Mouse (Mus musculus) hindbrain, embryonic 16.5 days (tissue): ENCODE measurements at regions not wholly inside any gene's neighbourhood (a gene's known extent, or its start where the extent isn't known, plus 50 kb on each side); places are given as distances from the start of the nearest gene placed in this dataset.

Experiments
- ATAC-seq: fragments of 200-750 bp; cut with Nextera tagmentation; 2 replicates; pipeline ENCODE4 v1.8.0; 2017; ENCODE audit warnings: moderate TSS enrichment, moderate library complexity
- H3K27ac ChIP-seq: fragments of 300-500 bp; sonication (generic); 2 replicates; pipeline ENCODE4 v1.5.1; 2014; ENCODE audit warnings: low read depth, mild to moderate bottlenecking, control low read depth, low read length, moderate library complexity
- H3K27me3 ChIP-seq: fragments of 300-500 bp; sonication (generic); replicated peaks from 2 replicates; pipeline ENCODE4 v1.6.1; 2014; ENCODE audit warnings: low read length; ENCODE audit not compliant: control insufficient read depth, insufficient read depth
- H3K36me3 ChIP-seq: fragments of 300-500 bp; sonication (generic); 2 replicates; pipeline ENCODE4 v1.6.1; 2014; ENCODE audit warnings: mild to moderate bottlenecking, low read length, moderate library complexity, mixed read lengths; ENCODE audit not compliant: control insufficient read depth, insufficient read depth
- H3K4me1 ChIP-seq: fragments of 300-500 bp; sonication (generic); 2 replicates; pipeline ENCODE4 v1.6.1; 2014; ENCODE audit warnings: low read depth, low read length; ENCODE audit not compliant: control insufficient read depth, insufficient read depth
- H3K4me2 ChIP-seq: fragments of 300-500 bp; sonication (generic); 2 replicates; pipeline ENCODE4 v1.6.1; 2014; ENCODE audit warnings: mild to moderate bottlenecking, low read length, control low read depth, moderate library complexity
- H3K4me3 ChIP-seq: fragments of 300-500 bp; sonication (generic); 2 replicates; pipeline ENCODE4 v1.5.1; 2014; ENCODE audit warnings: mild to moderate bottlenecking, low read length, control low read depth, moderate library complexity
- H3K9ac ChIP-seq: fragments of 300-500 bp; sonication (generic); 2 replicates; pipeline ENCODE4 v1.6.1; 2014; ENCODE audit warnings: low read depth, mild to moderate bottlenecking, control low read depth, low read length, moderate library complexity
- H3K9me3 ChIP-seq: fragments of 300-500 bp; sonication (generic); 2 replicates; pipeline ENCODE4 v1.6.1; 2014; ENCODE audit warnings: mild to moderate bottlenecking, low read length, moderate library complexity; ENCODE audit not compliant: control insufficient read depth
- WGBS: fragments of 180-500 bp; shearing (Covaris S2); extraction: QIAGEN DNeasy Blood & Tissue Kit; methylation state at CpG from one replicate; pipeline ENCODE4 v1.1.7; 2014; 5-methylcytosine and 5-hydroxymethylcytosine counted together

DNA sequence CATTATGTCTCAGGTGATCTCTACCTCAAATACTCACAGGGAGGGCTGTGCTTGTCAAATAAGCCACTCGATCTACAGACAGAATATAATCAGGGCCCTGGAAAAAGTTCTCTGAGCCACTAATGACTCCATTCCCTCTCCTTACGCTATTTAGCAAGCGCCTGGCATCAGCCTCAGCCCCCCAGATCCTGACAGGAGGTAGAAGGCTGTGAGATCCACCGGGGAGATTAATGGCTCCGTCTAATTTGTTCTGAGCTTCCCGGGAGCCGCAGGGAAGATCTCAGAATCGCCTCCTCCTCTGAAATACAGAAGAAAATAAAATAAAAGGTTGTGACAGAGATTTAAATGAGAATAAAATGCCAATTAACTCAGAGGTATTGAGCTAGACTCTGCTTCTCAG, 189.4 kb downstream of the Tle3 start:
- H3K36me3 ChIP-seq: no peaks in the 10 kb centered on the region
- H3K4me3 ChIP-seq: no peak overlapping the region
- H3K9ac ChIP-seq: no peak overlapping the region
- no peak overlapping the region for H3K27ac ChIP-seq
- no peak for ATAC-seq
- no peaks in the 10 kb centered on the region for H3K9me3 ChIP-seq
- no peaks in the 10 kb centered on the region for H3K27me3 ChIP-seq
- 19% methylated on average over 8 of the region's 8 CpGs for WGBS
- H3K4me2 ChIP-seq: peak overlapping the region; percentile 3; the same call in 1 of the 2 replicates
- peaks cover 8% of the 10 kb centered on the region for H3K4me1 ChIP-seq

GRCm38 (mm10) chr9:61558621-61559020, 186.5 kb downstream of the Tle3 start:
- Histone ChIP-seq H3K36me3 (no peaks in the 10 kb centered on the region), H3K4me3 (no peak overlapping the region), H3K27ac (no peak overlapping the region), H3K27me3 (no peaks in the 10 kb centered on the region), H3K9me3 (no peaks in the 10 kb centered on the region), H3K9ac (no peak overlapping the region), H3K4me2 (no peak overlapping the region), H3K4me1 (peaks cover 8% of the 10 kb centered on the region)
- 53% methylated on average over 10 of the region's 10 CpGs for WGBS
- peak; percentile 85 for ATAC-seq

GRCm38 (mm10) chr9:61557025-61557424, 184.9 kb downstream of the Tle3 start:
- Histone ChIP-seq H3K36me3 (no peaks in the 10 kb centered on the region), H3K4me1 (peaks cover 6% of the 10 kb centered on the region; the same call in 1 of the 2 replicates), H3K27me3 (no peaks in the 10 kb centered on the region), H3K9me3 (no peaks in the 10 kb centered on the region), H3K9ac (no peak overlapping the region), H3K4me3 (no peak overlapping the region), H3K27ac (no peak overlapping the region), H3K4me2 (no peak overlapping the region)
- 92% methylated on average over 7 of the region's 7 CpGs for WGBS
- no peak for ATAC-seq

- no peak overlapping the region for H3K4me3 ChIP-seq
- no peaks in the 10 kb centered on the region for H3K9me3 ChIP-seq
- no peak overlapping the region for H3K4me2 ChIP-seq
- 73% methylated on average over 8 of the region's 8 CpGs for WGBS
- no peaks in the 10 kb centered on the region for H3K27me3 ChIP-seq
- ATAC-seq: no peak
- no peaks in the 10 kb centered on the region; the same call in 1 of the 2 replicates for H3K4me1 ChIP-seq
- H3K36me3 ChIP-seq: no peaks in the 10 kb centered on the region
- no peak overlapping the region for H3K9ac ChIP-seq
- no peak overlapping the region for H3K27ac ChIP-seq
Measured at GRCm38 (mm10) chr9:61555173-61555572, 183.0 kb downstream of the Tle3 start.

GRCm38 (mm10) chr9:61554611-61555010, 182.4 kb downstream of the Tle3 start:
- 73% methylated on average over 7 of the region's 7 CpGs for WGBS
- H3K27me3 ChIP-seq: no peaks in the 10 kb centered on the region
- no peak overlapping the region for H3K27ac ChIP-seq
- H3K4me1 ChIP-seq: peaks cover under 1% of the 10 kb centered on the region
- H3K36me3 ChIP-seq: no peaks in the 10 kb centered on the region
- no peaks in the 10 kb centered on the region for H3K9me3 ChIP-seq
- H3K4me2 ChIP-seq: no peak overlapping the region
- no peak overlapping the region for H3K9ac ChIP-seq
- ATAC-seq: no peak
- no peak overlapping the region for H3K4me3 ChIP-seq

DNA sequence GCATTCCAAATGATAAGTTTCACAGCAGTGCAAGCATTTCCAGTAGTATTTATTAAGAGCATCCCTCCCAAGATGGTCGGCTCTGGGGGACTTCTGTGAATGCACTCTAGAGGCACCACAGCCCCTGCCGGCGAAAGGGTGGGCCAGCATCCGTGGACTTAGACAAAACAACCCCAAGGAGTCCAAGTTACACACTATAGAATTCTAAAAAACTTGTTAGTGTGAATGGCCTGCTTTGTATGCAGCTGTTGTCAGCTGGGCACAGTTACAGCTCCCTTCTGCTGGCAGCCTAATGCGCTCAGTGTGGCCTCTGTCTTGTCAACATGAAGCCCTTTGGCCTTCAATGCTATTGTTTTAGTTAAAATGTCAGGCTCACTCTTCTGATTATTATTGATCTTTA, 181.5 kb downstream of the Tle3 start:
- Histone ChIP-seq H3K9ac (no peak overlapping the region), H3K4me2 (no peak overlapping the region), H3K4me1 (peaks cover 6% of the 10 kb centered on the region), H3K4me3 (no peak overlapping the region), H3K27me3 (no peaks in the 10 kb centered on the region; the same call in 1 of the 2 replicates), H3K9me3 (no peaks in the 10 kb centered on the region), H3K36me3 (no peaks in the 10 kb centered on the region), H3K27ac (no peak overlapping the region)
- ATAC-seq: peak; percentile 34; the same call in 1 of the 2 replicates
- WGBS: 39% methylated on average over 5 of the region's 5 CpGs

GRCm38 (mm10) chr9:61551361-61551760, 179.2 kb downstream of the Tle3 start:
- H3K4me3 ChIP-seq: no peak overlapping the region
- no peaks in the 10 kb centered on the region for H3K36me3 ChIP-seq
- H3K4me1 ChIP-seq: peaks cover 6% of the 10 kb centered on the region
- no peak for ATAC-seq
- H3K4me2 ChIP-seq: no peak overlapping the region
- no peak overlapping the region for H3K9ac ChIP-seq
- no peak overlapping the region for H3K27ac ChIP-seq
- 0 out of 2 replicates have a peak, but pooled peaks cover 2% of the 10 kb centered on the region for H3K9me3 ChIP-seq
- WGBS: 53% methylated on average over 9 of the region's 9 CpGs
- H3K27me3 ChIP-seq: no peaks in the 10 kb centered on the region; the same call in 1 of the 2 replicates

DNA sequence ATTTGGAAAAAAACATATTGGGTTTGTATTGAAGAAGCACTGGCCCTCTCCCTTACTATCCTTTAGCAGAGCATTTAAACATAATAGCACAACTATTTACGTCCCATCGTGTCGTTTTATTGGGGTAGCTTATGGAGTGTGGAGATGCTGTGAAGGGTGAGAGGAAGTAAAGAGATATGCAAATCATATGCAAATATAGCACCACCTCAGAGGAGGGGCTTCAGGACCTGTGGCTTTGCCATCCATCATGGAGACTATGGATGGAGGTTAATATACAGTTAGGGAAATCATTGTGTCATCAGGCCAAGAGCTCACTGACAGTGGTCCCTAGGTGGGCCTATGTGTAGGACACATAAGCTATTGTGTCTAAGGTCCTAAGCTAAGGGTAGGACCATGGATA, 178.2 kb downstream of the Tle3 start:
- Histone ChIP-seq H3K4me1 (peaks cover 6% of the 10 kb centered on the region), H3K4me3 (no peak overlapping the region), H3K9me3 (0 out of 2 replicates have a peak, but pooled peaks cover 2% of the 10 kb centered on the region), H3K4me2 (no peak overlapping the region), H3K9ac (no peak overlapping the region), H3K36me3 (no peaks in the 10 kb centered on the region), H3K27me3 (no peaks in the 10 kb centered on the region; the same call in 1 of the 2 replicates), H3K27ac (no peak overlapping the region)
- 63% methylated on average over 3 of the region's 3 CpGs for WGBS
- ATAC-seq: 0 out of 2 replicates have a peak, but pooled peaks have one; percentile 22

- peak; percentile 91 for ATAC-seq
- Histone ChIP-seq H3K4me1 (peaks cover 6% of the 10 kb centered on the region), H3K4me3 (no peak overlapping the region), H3K36me3 (no peaks in the 10 kb centered on the region), H3K4me2 (no peak overlapping the region), H3K9ac (no peak overlapping the region), H3K9me3 (0 out of 2 replicates have a peak, but pooled peaks cover 2% of the 10 kb centered on the region), H3K27ac (no peak overlapping the region), H3K27me3 (no peaks in the 10 kb centered on the region; the same call in 1 of the 2 replicates)
- 18% methylated on average over 5 of the region's 5 CpGs for WGBS
Measured at GRCm38 (mm10) chr9:61549692-61550241, 177.6 kb downstream of the Tle3 start.
